Comparison of ENCODE assay signal across 8 mouse cellular contexts in the genomic region with DNA sequence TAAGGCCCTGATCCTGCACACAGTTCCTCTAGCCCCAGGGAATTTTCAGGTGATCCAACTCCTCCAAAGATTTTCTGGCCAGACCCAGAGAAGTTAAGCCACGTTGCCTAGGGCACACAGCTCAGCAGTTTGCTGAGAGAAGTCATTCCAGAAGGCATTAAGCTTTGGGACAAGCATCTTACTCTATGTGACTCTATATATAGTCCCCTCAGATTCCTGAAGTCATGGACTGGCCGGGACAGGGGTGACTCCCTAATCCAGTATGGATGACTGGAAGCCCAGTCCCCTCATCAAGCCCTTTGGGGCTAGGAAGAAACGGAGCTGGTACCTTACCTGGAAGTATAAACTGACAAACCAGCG. TPM values are rescaled to one million over a fixed set of nuclear protein-coding genes. Genes with fewer than 3 reads are reported as not detected.
DNase-seq lines count a peak whose midpoint lies in the region; ATAC-seq and TF ChIP-seq lines count a peak whose summit lies in the region.

No protein-coding gene starts in this region.

- H3K9ac ChIP-seq in limb, embryonic 13.5 days, result peak overlapping the region; percentile 94
- H3K9ac ChIP-seq in stomach, embryonic 15.5 days, result peak overlapping the region; percentile 76

- TF ChIP-seq CTCF in spleen, adult 2 months (IDR thresholded peaks at IDR 0.05; ENCODE audit: extremely low read depth, insufficient read depth, insufficient read length, insufficient replicate concordance), result no peak

- peaks cover 19% of the 10 kb centered on the region for H3K36me3 ChIP-seq in spleen, adult 2 months (ENCODE audit: control insufficient read depth, insufficient read depth, low read length)
- H3K36me3 ChIP-seq in limb, embryonic 13.5 days, result peaks cover 44% of the 10 kb centered on the region
- H3K36me3 ChIP-seq in stomach, embryonic 15.5 days, result peaks cover 33% of the 10 kb centered on the region

- intact Hi-C loops in gastrocnemius, postnatal 14 days (cut with DNase I; ENCODE audit: low total_unique reads), result no loop called here

- H3K4me3 ChIP-seq in spleen, adult 2 months (ENCODE audit: extremely low read depth, insufficient read depth, insufficient read length), result peak overlapping the region; percentile 77
- peak overlapping the region; percentile 77 for H3K4me3 ChIP-seq in limb, embryonic 13.5 days
- peak overlapping the region; percentile 61 for H3K4me3 ChIP-seq in stomach, embryonic 15.5 days (replicated peaks)

- H3K9me3 ChIP-seq in limb, embryonic 13.5 days, result no peaks in the 10 kb centered on the region
- no peaks in the 10 kb centered on the region for H3K9me3 ChIP-seq in stomach, embryonic 15.5 days

- H3K4me1 ChIP-seq in spleen, adult 2 months (ENCODE audit: control insufficient read depth, insufficient read depth, insufficient read length), result peaks cover 7% of the 10 kb centered on the region; the same call in 1 of the 2 replicates
- H3K4me1 ChIP-seq in limb, embryonic 13.5 days, result peaks cover 14% of the 10 kb centered on the region
- H3K4me1 ChIP-seq in stomach, embryonic 15.5 days, result peaks cover 11% of the 10 kb centered on the region

- peak; percentile 38; the same call in 1 of the 2 replicates for ATAC-seq in limb, embryonic 13.5 days (ENCODE audit: low FRiP score, low read depth)
- ATAC-seq in stomach, embryonic 15.5 days (ENCODE audit: insufficient read depth, low FRiP score, low read depth), result no peak

- DNase-seq in embryo, embryonic 11 days, result peak; percentile 42
- no peak for DNase-seq in embryo, embryonic 9.5 days (ENCODE audit: extremely low spot score)
- no peak for DNase-seq in spleen, adult 2 months (ENCODE audit: low read depth in 1 of 2, low spot score in 2 of 2)
- no peak for DNase-seq in spleen, postnatal 4 days (ENCODE audit: low spot score in 2 of 2)
- no peak for DNase-seq in gastrocnemius, postnatal 14 days
- DNase-seq in spleen, postnatal 14 days (ENCODE audit: low spot score in 2 of 2), result no peak

- peak overlapping the region; percentile 88 for H3K4me2 ChIP-seq in limb, embryonic 13.5 days (replicated peaks)
- H3K4me2 ChIP-seq in stomach, embryonic 15.5 days, result peak overlapping the region; percentile 83

- 37% methylated on average over 4 of the region's 4 CpGs for WGBS in spleen, adult 2 months
- 14% methylated on average over 4 of the region's 4 CpGs for WGBS in limb, embryonic 13.5 days
- WGBS in stomach, embryonic 15.5 days, result 27% methylated on average over 4 of the region's 4 CpGs

- no peak overlapping the region for H3K27ac ChIP-seq in spleen, adult 2 months (ENCODE audit: insufficient read depth, low read length)
- H3K27ac ChIP-seq in limb, embryonic 13.5 days, result peak overlapping the region; percentile 73; the same call in 1 of the 2 replicates
- peak overlapping the region; percentile 71 for H3K27ac ChIP-seq in stomach, embryonic 15.5 days

- no peak for TF ChIP-seq POLR2A in spleen, adult 2 months (IDR thresholded peaks at IDR 0.05; ENCODE audit: low read depth, low read length)

- no peaks in the 10 kb centered on the region for H3K27me3 ChIP-seq in spleen, adult 2 months (ENCODE audit: control insufficient read depth, insufficient read depth, low read length)
- no peaks in the 10 kb centered on the region for H3K27me3 ChIP-seq in limb, embryonic 13.5 days
- H3K27me3 ChIP-seq in stomach, embryonic 15.5 days (replicated peaks), result no peaks in the 10 kb centered on the region

RNA-seq across cellular contexts. Expression of a gene that starts 0.3 kb away (rescaled TPM):
- 0.81 and 1.8 TPM in 2 replicates for polyA plus RNA-seq in spleen, adult 2 months (2012; rRNA removed)
- polyA plus RNA-seq in limb, embryonic 13.5 days (2015; fragmentation: Nextera tagmentation; extraction: Ambion mirVana), result 2.3 and 2.6 TPM in 2 replicates
- 2.4 and 3.1 TPM in 2 replicates for polyA plus RNA-seq in stomach, embryonic 15.5 days (2015; fragmentation: Nextera tagmentation; extraction: Ambion mirVana)
- total RNA-seq in gastrocnemius, postnatal 14 days (2021), result 10 to 100 TPM; 10.8 to 13.4 TPM

RNA-seq across cellular contexts. Expression of a gene that starts 16.6 kb away (rescaled TPM):
- polyA plus RNA-seq in spleen, adult 2 months (2012; rRNA removed), result 0.04 TPM in 1 of 2 replicates, not detected in the other
- polyA plus RNA-seq in limb, embryonic 13.5 days (2015; fragmentation: Nextera tagmentation; extraction: Ambion mirVana), result 0.10 TPM in 1 of 2 replicates, not detected in the other
- polyA plus RNA-seq in stomach, embryonic 15.5 days (2015; fragmentation: Nextera tagmentation; extraction: Ambion mirVana), result 47.5 and 50.8 TPM in 2 replicates
- total RNA-seq in gastrocnemius, postnatal 14 days (2021), result not detected

RNA-seq across cellular contexts. Expression of a gene that starts 22.3 kb away (rescaled TPM):
- not detected in 2 replicates for polyA plus RNA-seq in spleen, adult 2 months (2012; rRNA removed)
- not detected in 2 replicates for polyA plus RNA-seq in limb, embryonic 13.5 days (2015; fragmentation: Nextera tagmentation; extraction: Ambion mirVana)
- not detected in 2 replicates for polyA plus RNA-seq in stomach, embryonic 15.5 days (2015; fragmentation: Nextera tagmentation; extraction: Ambion mirVana)
- total RNA-seq in gastrocnemius, postnatal 14 days (2021), result not detected

RNA-seq across cellular contexts. Expression of a gene that starts 22.3 kb away (rescaled TPM):
- not detected in 2 replicates for polyA plus RNA-seq in spleen, adult 2 months (2012; rRNA removed)
- polyA plus RNA-seq in limb, embryonic 13.5 days (2015; fragmentation: Nextera tagmentation; extraction: Ambion mirVana), result not detected in 2 replicates
- polyA plus RNA-seq in stomach, embryonic 15.5 days (2015; fragmentation: Nextera tagmentation; extraction: Ambion mirVana), result not detected in 2 replicates
- under 1 TPM in 1 of 2 experiments, not detected in 1; 0.47 TPM for total RNA-seq in gastrocnemius, postnatal 14 days (2021)

RNA-seq across cellular contexts. Expression of a gene that starts 27.2 kb away (rescaled TPM):
- 16.4 and 18.0 TPM in 2 replicates for polyA plus RNA-seq in spleen, adult 2 months (2012; rRNA removed)
- 63.4 and 69.0 TPM in 2 replicates for polyA plus RNA-seq in limb, embryonic 13.5 days (2015; fragmentation: Nextera tagmentation; extraction: Ambion mirVana)
- polyA plus RNA-seq in stomach, embryonic 15.5 days (2015; fragmentation: Nextera tagmentation; extraction: Ambion mirVana), result 50.0 and 52.9 TPM in 2 replicates
- total RNA-seq in gastrocnemius, postnatal 14 days (2021), result 10 to 100 TPM; 52.0 to 52.2 TPM

Comparison
In these comparisons a context has a peak if more than half of its experiments do, and no peak if none do; other contexts are left out.
1. RNA of a gene that starts 16.6 kb away (polyA plus RNA-seq): 47.5 to 50.8 TPM in stomach, embryonic 15.5 days; 0.10 TPM in limb, embryonic 13.5 days and 0.04 TPM in spleen, adult 2 months; every median in the first group is over 10 times any median in the second.
2. Peak in every context shown above with its lines, with median percentiles within 50 percentile points of each other: H3K4me3 ChIP-seq.